Mouse (Mus musculus) forebrain, embryonic 14.5 days (tissue): ENCODE measurements around the gene Plxna4. TPM values are rescaled to one million over a fixed set of nuclear protein-coding genes. Genes with fewer than 3 reads are reported as not detected.

ENCODE experiments used
- ATAC-seq: fragments of 200-750 bp; cut with Nextera tagmentation; 2 replicates; pipeline ENCODE4 v1.8.0; 2017; ENCODE audit warnings: mild to moderate bottlenecking, moderate library complexity
- DNase-seq: peaks from one replicate; pipeline ENCODE4 v3.0.0-alpha.2; 2015; ENCODE audit warnings: low spot score
- H3K27ac ChIP-seq: fragments of 300-500 bp; sonication (generic); 2 replicates; pipeline ENCODE4 v1.5.1; 2014; ENCODE audit warnings: low read depth, mild to moderate bottlenecking, control low read depth, low read length, moderate library complexity
- H3K27me3 ChIP-seq: fragments of 300-500 bp; sonication (generic); replicated peaks from 2 replicates; pipeline ENCODE4 v1.6.1; 2014; ENCODE audit warnings: low read length, control low read depth, mixed read lengths; ENCODE audit not compliant: control insufficient read depth, insufficient read depth
- H3K36me3 ChIP-seq: fragments of 300-500 bp; sonication (generic); 2 replicates; pipeline ENCODE4 v1.6.1; 2014; ENCODE audit warnings: low read length, control low read depth; ENCODE audit not compliant: control insufficient read depth, insufficient read depth
- H3K4me1 ChIP-seq: fragments of 300-500 bp; sonication (generic); 2 replicates; pipeline ENCODE4 v1.6.1; 2014; ENCODE audit warnings: antibody characterized with exemption, low read length, control low read depth; ENCODE audit not compliant: control insufficient read depth, insufficient read depth
- H3K4me2 ChIP-seq: fragments of 300-500 bp; sonication (generic); 2 replicates; pipeline ENCODE4 v1.6.1; 2014; ENCODE audit warnings: mild to moderate bottlenecking, control low read depth, low read length
- H3K4me3 ChIP-seq: fragments of 300-500 bp; sonication (generic); 2 replicates; pipeline ENCODE4 v1.5.1; 2014; ENCODE audit warnings: low read depth, low read length, control low read depth
- H3K9ac ChIP-seq: fragments of 300-500 bp; sonication (generic); 2 replicates; pipeline ENCODE4 v1.6.1; 2014; ENCODE audit warnings: mild to moderate bottlenecking, low read length, control low read depth, moderate library complexity
- H3K9me3 ChIP-seq: fragments of 300-500 bp; sonication (generic); replicated peaks from 2 replicates; pipeline ENCODE4 v1.6.1; 2016; ENCODE audit warnings: low read length, control low read depth, mixed read lengths; ENCODE audit not compliant: control insufficient read depth
- WGBS: fragments of 180-500 bp; shearing (Covaris S2); extraction: QIAGEN DNeasy Blood & Tissue Kit; methylation state at CpG from one replicate; pipeline ENCODE4 v1.1.7; 2014; 5-methylcytosine and 5-hydroxymethylcytosine counted together
- polyA plus RNA-seq: library from polyadenylated mRNA; unstranded; fragments of >200 nt; fragmentation: Nextera tagmentation; extraction: Ambion mirVana; gene quantifications from 2 replicates; pipeline ENCODE4 v1.2.1, GENCODE M21; 2014

Plxna4 gene
- polyA plus RNA-seq, 1 experiment from 2014 or later, result 19.9 TPM

DNA sequence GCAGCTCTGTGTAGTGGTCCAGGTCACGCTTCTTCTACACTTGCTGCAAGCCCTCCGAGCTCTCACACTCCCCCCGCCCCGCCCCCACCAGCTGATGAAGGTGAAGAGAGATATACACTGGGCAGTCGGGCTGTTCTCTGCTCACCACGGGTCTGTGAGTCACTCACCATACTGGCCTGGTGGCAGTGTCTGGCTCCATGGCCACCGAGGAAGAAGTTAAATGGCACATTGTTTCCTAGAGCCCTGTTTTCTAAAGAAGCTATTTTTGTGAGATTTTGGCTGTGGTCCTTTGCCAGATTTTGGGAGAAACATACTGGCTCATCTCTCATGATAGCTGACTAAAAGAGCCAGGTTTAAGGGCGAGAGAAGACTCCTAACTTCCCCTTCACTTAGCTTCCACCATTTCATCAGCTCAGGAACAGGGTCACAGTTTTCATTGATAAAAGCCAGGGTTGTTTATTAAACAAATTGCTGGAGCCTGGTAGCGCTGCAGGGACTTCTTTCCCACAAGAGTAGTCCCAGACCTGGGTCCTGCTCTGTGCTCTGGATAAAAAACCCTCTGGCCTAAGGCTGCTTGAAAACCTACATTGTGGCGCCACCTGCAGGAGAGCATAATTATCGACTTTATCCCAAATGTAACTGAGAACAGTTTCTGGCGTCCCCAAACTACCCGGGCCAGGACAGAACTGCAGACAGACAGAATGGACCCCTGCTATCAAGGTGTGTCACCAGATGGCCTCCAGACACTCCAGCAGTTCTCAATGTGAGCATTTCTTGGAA lies 3.2 kb upstream of the Plxna4 start:
- Histone ChIP-seq H3K4me3 (no peak overlapping the region), H3K27me3 (0 out of 2 replicates have a peak, but pooled peaks cover 8% of the 10 kb centered on the region), H3K4me1 (no peaks in the 10 kb centered on the region), H3K9ac (no peak overlapping the region), H3K9me3 (no peaks in the 10 kb centered on the region), H3K27ac (no peak overlapping the region), H3K4me2 (no peak overlapping the region), H3K36me3 (no peaks in the 10 kb centered on the region)
- peak; percentile 85 for DNase-seq
- no peak for ATAC-seq
- 37% methylated on average over 13 of the region's 13 CpGs for WGBS

DNA sequence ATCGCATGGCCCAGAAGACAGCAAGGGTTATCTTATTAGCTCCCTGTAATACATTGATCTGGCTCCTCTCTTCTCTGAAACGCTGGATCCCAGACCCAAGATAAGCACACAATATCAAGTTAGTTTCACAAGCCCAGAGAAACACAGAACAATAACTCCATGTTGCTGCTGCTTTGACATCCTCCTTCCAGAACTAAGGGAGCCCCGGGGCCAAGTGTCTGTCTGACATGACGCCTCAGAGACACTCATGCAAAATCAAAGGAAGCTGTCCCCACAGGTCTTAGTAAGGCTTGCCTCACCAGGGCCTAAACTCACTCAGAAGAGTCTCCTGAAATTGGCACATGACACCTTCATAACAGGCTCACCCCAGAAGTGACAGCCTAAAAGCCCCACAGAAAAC lies 1.6 kb upstream of the Plxna4 start:
- ATAC-seq (no peak), DNase-seq (no peak)
- H3K27ac ChIP-seq, result no peak overlapping the region
- 0 out of 2 replicates have a peak, but pooled peaks cover 8% of the 10 kb centered on the region for H3K27me3 ChIP-seq
- no peak overlapping the region for H3K4me2 ChIP-seq
- no peak overlapping the region for H3K9ac ChIP-seq
- WGBS, result 70% methylated on average over 4 of the region's 4 CpGs
- H3K4me1 ChIP-seq, result peaks cover 6% of the 10 kb centered on the region; the same call in 1 of the 2 replicates
- no peak overlapping the region for H3K4me3 ChIP-seq
- no peaks in the 10 kb centered on the region for H3K9me3 ChIP-seq
- no peaks in the 10 kb centered on the region for H3K36me3 ChIP-seq

DNA sequence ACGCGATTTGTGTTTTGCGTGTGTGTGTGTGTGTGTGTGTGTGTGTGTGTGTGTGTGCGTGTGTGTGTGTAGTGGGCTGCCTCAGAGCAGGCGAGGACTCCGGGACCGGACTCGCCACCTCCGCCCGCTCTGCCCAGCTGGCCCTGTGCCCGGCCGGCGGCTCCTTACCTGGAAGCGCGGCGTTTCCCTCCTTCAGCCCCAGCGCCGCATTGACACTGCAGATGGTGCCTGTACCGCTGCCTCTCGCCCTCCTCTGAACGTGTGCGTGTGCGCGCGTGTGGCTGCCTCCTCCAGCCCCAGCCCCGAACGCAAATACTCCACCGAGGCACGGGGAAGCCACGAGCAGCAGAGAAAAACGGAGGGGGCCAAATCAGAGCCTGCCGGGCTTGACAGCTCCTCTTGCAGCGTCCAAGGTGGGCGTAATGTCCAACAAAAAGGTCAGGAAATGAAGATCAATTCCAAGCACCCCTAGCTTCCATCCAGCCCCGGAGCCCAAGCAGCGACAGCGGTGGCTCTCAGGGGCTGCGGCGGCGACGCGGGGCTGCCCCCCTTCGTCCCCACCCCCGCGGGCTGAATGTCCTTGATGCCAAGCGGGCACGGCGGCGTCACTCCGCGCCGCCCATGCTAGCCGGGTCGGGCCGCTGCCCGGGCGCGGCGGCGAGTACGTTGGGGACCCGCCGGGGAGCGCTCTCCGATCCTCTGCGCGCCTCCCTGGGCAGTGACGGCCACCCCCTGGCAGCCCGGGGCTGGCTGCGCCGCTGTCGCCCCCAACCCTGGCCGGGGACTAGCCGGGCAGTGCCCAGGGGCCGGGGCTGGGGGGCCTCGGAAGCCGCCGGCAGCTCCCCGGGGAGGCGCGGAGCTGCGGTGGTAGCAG lies 619 bp downstream of the Plxna4 start:
- DNase-seq, result peak; percentile 76
- Histone ChIP-seq H3K4me1 (peaks cover 7% of the 10 kb centered on the region), H3K9ac (peak overlapping the region; percentile 91)

DNA sequence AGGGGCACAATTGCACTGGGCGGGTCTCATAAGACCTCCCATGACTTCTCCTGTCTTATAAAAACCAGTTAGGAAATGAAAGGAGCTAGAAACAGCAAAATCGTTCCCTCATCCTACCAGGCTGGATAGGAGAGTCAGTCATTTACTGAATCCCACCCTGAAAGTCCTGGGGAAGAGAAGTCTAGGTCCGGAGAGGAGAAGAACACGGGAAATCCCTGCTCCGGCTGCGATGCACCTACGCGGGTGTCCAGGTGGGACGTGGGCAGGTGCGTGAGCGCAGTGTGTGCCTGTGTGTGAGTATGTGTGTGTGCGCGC lies 1.2 kb downstream of the Plxna4 start:
- peak overlapping the region; percentile 92 for H3K4me2 ChIP-seq
- H3K4me1 ChIP-seq, result peaks cover 8% of the 10 kb centered on the region
- WGBS, result 1% methylated on average over 13 of the region's 13 CpGs
- peak overlapping the region; percentile 92 for H3K27ac ChIP-seq
- 0 out of 2 replicates have a peak, but pooled peaks cover 8% of the 10 kb centered on the region for H3K27me3 ChIP-seq
- peak overlapping the region; percentile 83 for H3K4me3 ChIP-seq
- H3K9ac ChIP-seq, result peak overlapping the region; percentile 91
- H3K9me3 ChIP-seq, result no peaks in the 10 kb centered on the region
- no peak for ATAC-seq
- H3K36me3 ChIP-seq, result no peaks in the 10 kb centered on the region
- peak; percentile 46 for DNase-seq

More for the DNA sequence above, 619 bp downstream of the Plxna4 start:
- Histone ChIP-seq H3K4me2 (peak overlapping the region; percentile 92), H3K4me3 (peak overlapping the region; percentile 83), H3K9me3 (no peaks in the 10 kb centered on the region), H3K27me3 (0 out of 2 replicates have a peak, but pooled peaks cover 8% of the 10 kb centered on the region), H3K27ac (peak overlapping the region; percentile 92), H3K36me3 (no peaks in the 10 kb centered on the region)
- peak; percentile 61 for ATAC-seq
- WGBS, result 1% methylated on average over 46 of the region's 82 CpGs

DNA sequence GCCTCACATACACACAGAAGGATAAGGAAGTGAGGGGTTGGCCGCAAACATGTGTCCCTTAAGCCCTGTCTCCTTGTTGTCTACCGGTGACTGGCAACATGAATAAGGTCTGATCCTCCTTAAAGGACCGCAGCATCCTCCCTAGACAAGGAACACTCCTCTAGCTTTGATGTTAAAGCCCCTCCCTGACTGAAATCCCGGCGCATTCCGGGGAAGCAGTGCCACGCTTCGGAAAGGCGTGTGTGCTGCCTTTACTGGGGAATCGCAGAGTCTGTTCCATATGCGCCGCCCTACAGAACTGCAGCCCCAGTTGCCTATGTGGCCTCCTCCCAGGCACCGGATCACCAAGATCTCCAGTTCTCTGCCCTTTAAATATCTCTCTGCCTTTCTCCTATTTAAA lies 1.6 kb downstream of the Plxna4 start:
- ATAC-seq, result 0 out of 2 replicates have a peak, but pooled peaks have one; percentile 9
- DNase-seq, result peak; percentile 73
- Histone ChIP-seq H3K9me3 (no peaks in the 10 kb centered on the region), H3K4me3 (peak overlapping the region; percentile 83), H3K4me1 (peaks cover 12% of the 10 kb centered on the region), H3K4me2 (peak overlapping the region; percentile 92), H3K27me3 (0 out of 2 replicates have a peak, but pooled peaks cover 8% of the 10 kb centered on the region), H3K27ac (peak overlapping the region; percentile 92), H3K9ac (peak overlapping the region; percentile 91), H3K36me3 (no peaks in the 10 kb centered on the region)
- WGBS, result 0% methylated on average over 13 of the region's 13 CpGs

DNA sequence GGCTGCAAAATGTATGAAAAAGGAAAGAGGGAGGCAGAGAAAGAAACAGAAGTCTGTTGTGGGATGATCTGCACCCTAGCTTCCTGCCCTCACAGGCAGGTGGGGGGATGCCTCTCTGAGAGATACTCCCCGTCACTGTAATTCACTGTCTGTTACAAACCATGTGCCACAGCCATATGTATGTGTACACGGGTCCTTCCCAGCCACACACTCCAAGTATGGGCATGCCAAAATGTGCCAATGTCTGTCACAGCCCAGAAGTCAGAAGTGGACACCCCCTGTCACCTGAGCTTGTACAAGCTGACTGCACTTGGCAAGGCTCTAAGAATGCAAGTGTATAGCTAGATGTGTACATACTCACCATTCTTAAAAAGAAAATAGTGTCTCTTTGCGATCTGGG lies 2.8 kb downstream of the Plxna4 start:
- Histone ChIP-seq H3K4me3 (peak overlapping the region; percentile 83), H3K27ac (peak overlapping the region; percentile 27; the same call in 1 of the 2 replicates), H3K9me3 (no peaks in the 10 kb centered on the region), H3K4me1 (peaks cover 12% of the 10 kb centered on the region), H3K9ac (peak overlapping the region; percentile 57), H3K27me3 (0 out of 2 replicates have a peak, but pooled peaks cover 8% of the 10 kb centered on the region), H3K36me3 (no peaks in the 10 kb centered on the region), H3K4me2 (peak overlapping the region; percentile 92)
- ATAC-seq (no peak), DNase-seq (peak; percentile 40)
- WGBS, result 24% methylated on average over 3 of the region's 3 CpGs

DNA sequence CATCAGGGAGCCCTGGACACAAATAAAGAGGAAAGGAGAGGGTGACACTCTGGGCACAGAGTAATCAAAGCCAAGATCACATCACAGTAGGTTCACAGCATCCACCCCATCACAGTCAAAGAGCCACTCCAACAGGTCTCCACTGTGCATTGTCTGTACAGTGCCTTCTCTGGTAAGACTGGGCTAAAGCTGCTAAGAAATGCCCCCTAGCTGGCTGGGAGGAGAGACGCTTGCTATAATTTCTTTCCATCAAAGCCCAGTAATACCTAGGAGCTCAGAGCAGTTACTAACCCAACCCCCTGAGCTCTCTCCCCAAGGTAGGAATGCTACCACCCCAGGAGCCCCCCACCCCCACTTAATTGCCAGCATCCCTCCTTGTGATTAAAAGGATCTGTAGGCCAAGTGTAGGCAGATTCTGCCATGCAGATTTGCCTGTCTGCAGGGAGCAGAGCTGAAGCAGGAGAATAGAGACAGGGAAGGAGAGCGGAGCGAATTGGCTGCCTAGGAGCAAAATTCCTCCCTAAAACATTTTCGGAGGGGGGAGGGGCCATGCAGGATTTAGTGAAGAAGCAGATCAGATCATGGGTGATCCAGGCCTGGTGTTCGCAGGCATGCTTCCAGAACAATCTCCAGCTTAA lies 3.6 kb downstream of the Plxna4 start:
- H3K4me3 ChIP-seq, result peak overlapping the region; percentile 83
- WGBS, result 11% methylated on average over 5 of the region's 5 CpGs
- H3K9me3 ChIP-seq, result no peaks in the 10 kb centered on the region
- peaks cover 12% of the 10 kb centered on the region for H3K4me1 ChIP-seq
- 0 out of 2 replicates have a peak, but pooled peaks cover 4% of the 10 kb centered on the region for H3K27me3 ChIP-seq
- H3K27ac ChIP-seq, result peak overlapping the region; percentile 27; the same call in 1 of the 2 replicates
- H3K36me3 ChIP-seq, result no peaks in the 10 kb centered on the region
- peak overlapping the region; percentile 57 for H3K9ac ChIP-seq
- ATAC-seq (no peak), DNase-seq (peak; percentile 51)
- H3K4me2 ChIP-seq, result peak overlapping the region; percentile 92

DNA sequence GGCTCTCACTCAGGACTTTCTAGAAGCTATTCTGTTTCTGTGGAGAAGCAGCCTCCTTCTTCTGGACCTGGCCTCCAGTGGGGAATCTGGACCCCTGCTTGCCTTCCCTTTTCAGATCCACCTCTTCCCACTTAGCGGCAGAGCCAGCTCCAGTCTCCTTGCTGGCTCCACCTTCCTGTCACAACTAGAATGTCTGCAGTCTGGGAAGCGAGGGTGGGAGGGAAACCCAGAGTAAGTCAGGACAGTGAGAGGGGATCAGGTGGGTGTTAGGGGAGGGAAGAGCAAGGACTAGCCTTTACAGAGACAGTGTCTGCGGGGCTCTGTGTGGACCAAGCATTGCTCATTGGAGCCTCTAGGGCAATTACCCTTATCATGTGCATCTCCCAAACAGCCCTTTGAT lies 4.4 kb downstream of the Plxna4 start:
- DNase-seq, result peak; percentile 63
- H3K9ac ChIP-seq, result peak overlapping the region; percentile 57; the same call in 1 of the 2 replicates
- H3K4me2 ChIP-seq, result peak overlapping the region; percentile 92
- no peaks in the 10 kb centered on the region for H3K36me3 ChIP-seq
- no peak overlapping the region for H3K27ac ChIP-seq
- H3K4me3 ChIP-seq, result peak overlapping the region; percentile 83
- H3K9me3 ChIP-seq, result no peaks in the 10 kb centered on the region
- WGBS, result 20% methylated on average over 3 of the region's 3 CpGs
- peaks cover 12% of the 10 kb centered on the region for H3K4me1 ChIP-seq
- H3K27me3 ChIP-seq, result no peaks in the 10 kb centered on the region
- no peak for ATAC-seq
